Mouse (Mus musculus) lung, postnatal 0 days (tissue): ENCODE measurements around the gene Ptpn18. TPM values are rescaled to one million over a fixed set of nuclear protein-coding genes. Genes with fewer than 3 reads are reported as not detected.

Source experiments
- ATAC-seq: fragments of 200-750 bp; cut with Nextera tagmentation; 2 replicates; pipeline ENCODE4 v1.8.0; 2017; ENCODE audit warnings: moderate library complexity
- DNase-seq: peaks from one replicate; pipeline ENCODE4 v3.0.0-alpha.2; 2016; ENCODE audit warnings: low spot score
- H3K27ac ChIP-seq: fragments of 300-500 bp; sonication (generic); 2 replicates; pipeline ENCODE4 v1.5.1; 2014; ENCODE audit warnings: antibody characterized with exemption, mild to moderate bottlenecking, low read length, mixed read lengths
- H3K27me3 ChIP-seq: fragments of 300-500 bp; sonication (generic); replicated peaks from 2 replicates; pipeline ENCODE4 v1.6.1; 2014; ENCODE audit warnings: low read length, mixed read lengths; ENCODE audit not compliant: insufficient read depth
- H3K36me3 ChIP-seq: fragments of 300-500 bp; sonication (generic); 2 replicates; pipeline ENCODE4 v1.6.1; 2014; ENCODE audit warnings: low read length, mixed read lengths; ENCODE audit not compliant: insufficient read depth
- H3K4me1 ChIP-seq: fragments of 300-500 bp; sonication (generic); 2 replicates; pipeline ENCODE4 v1.6.1; 2014; ENCODE audit warnings: antibody characterized with exemption, low read depth, low read length, mixed read lengths; ENCODE audit not compliant: insufficient read depth
- H3K4me2 ChIP-seq: fragments of 300-500 bp; sonication (generic); replicated peaks from 2 replicates; pipeline ENCODE4 v1.6.1; 2014; ENCODE audit warnings: low read depth, mild to moderate bottlenecking, low read length, moderate library complexity, mixed read lengths
- H3K4me3 ChIP-seq: fragments of 300-500 bp; sonication (generic); 2 replicates; pipeline ENCODE4 v1.5.1; 2014; ENCODE audit warnings: low read depth, low read length
- H3K9ac ChIP-seq: fragments of 300-500 bp; sonication (generic); replicated peaks from 2 replicates; pipeline ENCODE4 v1.6.1; 2014; ENCODE audit warnings: low read depth, mild to moderate bottlenecking
- H3K9me3 ChIP-seq: fragments of 300-500 bp; sonication (generic); 2 replicates; pipeline ENCODE4 v1.6.1; 2016; ENCODE audit warnings: low read length, mixed read lengths
- CTCF ChIP-seq: IDR thresholded peaks from 2 replicates; pipeline ENCODE4 v1.5.1; 2016; ENCODE audit warnings: antibody characterized with exemption, mild to moderate bottlenecking
- EP300 ChIP-seq: IDR thresholded peaks from 2 replicates; pipeline ENCODE4 v1.6.1; 2016; ENCODE audit warnings: antibody characterized with exemption, mild to moderate bottlenecking, control low read depth
- WGBS: fragments of 180-500 bp; shearing (Covaris S2); extraction: QIAGEN DNeasy Blood & Tissue Kit; methylation state at CpG from one replicate; pipeline ENCODE4 v1.1.7; 2014; 5-methylcytosine and 5-hydroxymethylcytosine counted together
- polyA plus RNA-seq: library from polyadenylated mRNA; unstranded; fragments of >200 nt; fragmentation: Nextera tagmentation; extraction: Ambion mirVana; gene quantifications from 2 replicates; pipeline ENCODE4 v1.2.1, GENCODE M21; 2015

Ptpn18 gene
- polyA plus RNA-seq, 1 experiment from 2014 or later, result 39.8 TPM

GRCm38 (mm10) chr1:34485461-34486188 lies 26.1 kb downstream of the Ptpn18 start:
- no peak overlapping the region for H3K27ac ChIP-seq
- H3K27me3 ChIP-seq, result no peaks in the 10 kb centered on the region
- DNase-seq (peak; percentile 76), ATAC-seq (peak; percentile 54)
- TF ChIP-seq EP300 (no peak), CTCF (peak; percentile 77)
- H3K4me1 ChIP-seq, result peaks cover 4% of the 10 kb centered on the region; the same call in 1 of the 2 replicates
- WGBS, result 5% methylated on average over 25 of the region's 25 CpGs
- H3K9me3 ChIP-seq, result no peaks in the 10 kb centered on the region
- H3K9ac ChIP-seq, result no peak overlapping the region
- no peaks in the 10 kb centered on the region for H3K36me3 ChIP-seq
- H3K4me2 ChIP-seq, result peak overlapping the region; percentile 50
- peak overlapping the region; percentile 18 for H3K4me3 ChIP-seq

- H3K36me3 ChIP-seq, result no peaks in the 10 kb centered on the region
- no peak for ATAC-seq
- H3K9me3 ChIP-seq, result no peaks in the 10 kb centered on the region
Measured at GRCm38 (mm10) chr1:34487383-34487782, 27.8 kb downstream of the Ptpn18 start.

GRCm38 (mm10) chr1:34489852-34490541 lies 30.4 kb downstream of the Ptpn18 start:
- Histone ChIP-seq H3K9me3 (no peaks in the 10 kb centered on the region), H3K9ac (no peak overlapping the region), H3K4me1 (peaks cover 4% of the 10 kb centered on the region; the same call in 1 of the 2 replicates), H3K36me3 (no peaks in the 10 kb centered on the region), H3K4me3 (no peak overlapping the region), H3K27ac (no peak overlapping the region), H3K4me2 (no peak overlapping the region), H3K27me3 (no peaks in the 10 kb centered on the region)
- 79% methylated on average over 6 of the region's 6 CpGs for WGBS
- ATAC-seq, result no peak
- DNase-seq, result no peak
- TF ChIP-seq CTCF, result no peak

More at GRCm38 (mm10) chr1:34487383-34487782, 27.8 kb downstream of the Ptpn18 start:
- no peaks in the 10 kb centered on the region for H3K27me3 ChIP-seq
- H3K4me3 ChIP-seq, result no peak overlapping the region
- no peak for TF ChIP-seq EP300
- no peak for TF ChIP-seq CTCF
- WGBS, result 90% methylated on average over 3 of the region's 3 CpGs
- DNase-seq, result no peak
- no peak overlapping the region for H3K4me2 ChIP-seq
- peaks cover 4% of the 10 kb centered on the region; the same call in 1 of the 2 replicates for H3K4me1 ChIP-seq
- no peak overlapping the region for H3K9ac ChIP-seq
- H3K27ac ChIP-seq, result no peak overlapping the region

- H3K4me3 ChIP-seq, result no peak overlapping the region
- no peaks in the 10 kb centered on the region for H3K36me3 ChIP-seq
- H3K9me3 ChIP-seq, result no peaks in the 10 kb centered on the region
- H3K4me1 ChIP-seq, result no peaks in the 10 kb centered on the region
- DNase-seq, result no peak
- no peaks in the 10 kb centered on the region for H3K27me3 ChIP-seq
- no peak overlapping the region for H3K4me2 ChIP-seq
- WGBS, result 67% methylated on average over 4 of the region's 4 CpGs
- no peak for TF ChIP-seq EP300
- TF ChIP-seq CTCF, result no peak
- no peak overlapping the region for H3K27ac ChIP-seq
- ATAC-seq, result no peak
- no peak overlapping the region for H3K9ac ChIP-seq
Measured at GRCm38 (mm10) chr1:34491480-34491879, 31.9 kb downstream of the Ptpn18 start.

GRCm38 (mm10) chr1:34502991-34503390 lies 43.4 kb downstream of the Ptpn18 start:
- Histone ChIP-seq H3K9ac (no peak overlapping the region), H3K9me3 (no peaks in the 10 kb centered on the region), H3K4me1 (no peaks in the 10 kb centered on the region), H3K27ac (no peak overlapping the region), H3K4me2 (no peak overlapping the region), H3K4me3 (no peak overlapping the region), H3K36me3 (no peaks in the 10 kb centered on the region), H3K27me3 (no peaks in the 10 kb centered on the region)
- DNase-seq (no peak), ATAC-seq (no peak)
- TF ChIP-seq EP300 (no peak), CTCF (no peak)
- WGBS, result 52% methylated on average over 3 of the region's 3 CpGs

- no peaks in the 10 kb centered on the region for H3K9me3 ChIP-seq
- no peak for ATAC-seq
- WGBS, result 62% methylated on average over 7 of the region's 7 CpGs
- no peaks in the 10 kb centered on the region for H3K4me1 ChIP-seq
- no peaks in the 10 kb centered on the region for H3K36me3 ChIP-seq
- no peak overlapping the region for H3K9ac ChIP-seq
- no peak overlapping the region for H3K4me3 ChIP-seq
- H3K4me2 ChIP-seq, result no peak overlapping the region
- no peak for DNase-seq
- no peak overlapping the region for H3K27ac ChIP-seq
- TF ChIP-seq EP300 (no peak), CTCF (no peak)
- no peaks in the 10 kb centered on the region for H3K27me3 ChIP-seq
Measured at GRCm38 (mm10) chr1:34505307-34505706, 45.7 kb downstream of the Ptpn18 start.
